Mouse (Mus musculus): ENCODE measurements around the gene Hist1h1t. TPM values are rescaled to one million over a fixed set of nuclear protein-coding genes. Genes with fewer than 3 reads are reported as not detected.
A peak's percentile ranks its signal among the peaks of the same experiment; 100 is the strongest.

Gene Hist1h1t
- polyA plus RNA-seq, 1 experiment from 2014 or later, result not detected

DNA sequence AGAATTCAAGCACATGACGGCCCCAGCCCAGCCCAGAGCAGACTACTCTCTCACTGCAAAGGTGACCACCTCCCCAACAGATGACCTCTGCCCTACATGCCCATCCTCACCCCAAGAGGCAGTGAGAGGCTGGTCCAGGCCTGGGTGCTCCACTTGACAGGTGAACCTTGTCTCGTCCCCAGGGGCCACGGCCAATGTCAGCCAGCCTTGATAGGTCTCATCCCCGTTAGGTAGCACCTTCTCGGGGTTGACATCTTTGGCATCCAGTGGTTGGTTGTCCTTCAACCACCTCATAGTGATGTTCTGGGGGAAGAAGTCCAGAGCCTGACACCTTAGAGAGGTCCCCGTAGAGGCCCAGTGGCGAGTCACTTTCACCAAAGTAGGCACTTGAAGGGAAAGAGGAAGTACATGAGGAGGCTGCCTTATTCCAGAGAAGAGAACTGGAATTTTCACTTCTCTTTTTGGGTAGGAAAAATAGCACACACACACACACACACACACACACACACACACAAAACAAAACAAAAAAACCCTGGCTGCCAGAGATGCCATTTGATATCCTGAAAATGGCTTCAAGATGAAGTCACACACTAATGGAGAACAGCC, 10.2 kb downstream of the Hist1h1t start:
- Histone ChIP-seq H3K4me2 (ENCODE audit: low read depth, low read length) (no peak overlapping the region), H3K9ac (ENCODE audit: low read depth, low read length) (no peak overlapping the region), H3K9me3 (replicated peaks; ENCODE audit: control insufficient read depth, low read length) (no peaks in the 10 kb centered on the region), H3K4me1 (ENCODE audit: control insufficient read depth, low read depth, low read length) (peaks cover 6% of the 10 kb centered on the region), H3K27ac (ENCODE audit: low read length) (no peak overlapping the region), H3K27me3 (ENCODE audit: control insufficient read depth, insufficient read depth, low read depth, low read length) (no peaks in the 10 kb centered on the region; the same call in 1 of the 2 replicates), H3K36me3 (ENCODE audit: control insufficient read depth, insufficient read depth) (no peaks in the 10 kb centered on the region), H3K4me3 (ENCODE audit: low read depth, low read length) (no peak overlapping the region)
- no peak for ATAC-seq (ENCODE audit: low read depth)
- WGBS (ENCODE audit: insufficient replicate concordance), result 61% methylated on average over 7 of the region's 7 CpGs

DNA sequence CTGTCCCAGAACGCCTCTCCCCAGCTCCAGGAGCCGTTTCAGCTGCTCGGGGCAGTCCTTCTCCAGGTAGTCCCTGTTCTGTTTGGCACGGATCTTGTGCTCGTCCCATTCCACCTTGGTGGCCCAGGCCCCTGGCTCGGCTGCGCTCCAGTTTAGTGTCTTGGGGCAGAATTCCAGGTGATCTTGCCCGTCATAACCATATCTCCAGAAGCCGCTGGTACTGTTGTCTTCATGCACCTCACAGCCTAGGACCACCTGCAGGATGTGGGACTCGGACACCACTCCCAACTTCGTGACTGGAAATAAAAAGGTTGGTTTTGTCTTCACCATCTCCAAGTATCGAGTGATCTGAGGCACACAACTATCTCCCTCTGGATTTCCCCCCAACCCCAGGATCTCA, 11.2 kb downstream of the Hist1h1t start:
- H3K4me1 ChIP-seq (ENCODE audit: control insufficient read depth, low read depth, low read length), result peaks cover 9% of the 10 kb centered on the region
- 76% methylated on average over 12 of the region's 12 CpGs for WGBS (ENCODE audit: insufficient replicate concordance)
- no peak overlapping the region for H3K4me3 ChIP-seq (ENCODE audit: low read depth, low read length)
- no peaks in the 10 kb centered on the region for H3K9me3 ChIP-seq (replicated peaks; ENCODE audit: control insufficient read depth, low read length)
- no peak overlapping the region for H3K9ac ChIP-seq (ENCODE audit: low read depth, low read length)
- H3K36me3 ChIP-seq (ENCODE audit: control insufficient read depth, insufficient read depth), result no peaks in the 10 kb centered on the region
- H3K27me3 ChIP-seq (ENCODE audit: control insufficient read depth, insufficient read depth, low read depth, low read length), result no peaks in the 10 kb centered on the region; the same call in 1 of the 2 replicates
- H3K4me2 ChIP-seq (ENCODE audit: low read depth, low read length), result no peak overlapping the region
- no peak overlapping the region for H3K27ac ChIP-seq (ENCODE audit: low read length)
- no peak for ATAC-seq (ENCODE audit: low read depth)

DNA sequence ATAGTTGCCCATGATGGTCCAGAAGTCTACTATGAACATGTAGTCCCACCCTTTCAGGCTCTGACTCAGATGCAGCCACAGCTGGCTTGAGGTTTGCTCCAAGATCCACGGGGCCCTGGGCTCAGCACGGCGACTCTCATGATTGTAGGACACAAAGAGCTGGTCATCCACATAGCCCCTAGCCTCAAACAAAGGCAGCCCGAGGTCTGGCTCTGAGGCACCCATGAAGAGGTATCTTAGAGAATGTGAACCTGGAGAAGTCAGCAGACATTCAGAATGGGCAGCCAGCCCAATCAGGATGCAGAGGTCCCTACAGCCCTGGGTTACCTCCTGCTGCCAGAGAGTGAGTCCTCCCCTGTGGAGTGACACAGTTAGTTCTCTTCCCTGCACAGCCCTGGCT, 12.4 kb downstream of the Hist1h1t start:
- H3K4me2 ChIP-seq (ENCODE audit: low read depth, low read length), result no peak overlapping the region
- H3K9me3 ChIP-seq (replicated peaks; ENCODE audit: control insufficient read depth, low read length), result no peaks in the 10 kb centered on the region
- 67% methylated on average over 4 of the region's 4 CpGs for WGBS (ENCODE audit: insufficient replicate concordance)
- no peaks in the 10 kb centered on the region for H3K36me3 ChIP-seq (ENCODE audit: control insufficient read depth, insufficient read depth)
- ATAC-seq (ENCODE audit: low read depth), result no peak
- no peak overlapping the region for H3K27ac ChIP-seq (ENCODE audit: low read length)
- no peaks in the 10 kb centered on the region; the same call in 1 of the 2 replicates for H3K27me3 ChIP-seq (ENCODE audit: control insufficient read depth, insufficient read depth, low read depth, low read length)
- no peak overlapping the region for H3K9ac ChIP-seq (ENCODE audit: low read depth, low read length)
- no peak overlapping the region for H3K4me3 ChIP-seq (ENCODE audit: low read depth, low read length)
- H3K4me1 ChIP-seq (ENCODE audit: control insufficient read depth, low read depth, low read length), result peaks cover 9% of the 10 kb centered on the region

- no peak for ATAC-seq (ENCODE audit: low read depth)
- H3K4me2 ChIP-seq (ENCODE audit: low read depth, low read length), result no peak overlapping the region
- H3K4me1 ChIP-seq (ENCODE audit: control insufficient read depth, low read depth, low read length), result peaks cover 9% of the 10 kb centered on the region
- 56% methylated on average over 4 of the region's 4 CpGs for WGBS (ENCODE audit: insufficient replicate concordance)
- H3K4me3 ChIP-seq (ENCODE audit: low read depth, low read length), result no peak overlapping the region
- no peaks in the 10 kb centered on the region; the same call in 1 of the 2 replicates for H3K27me3 ChIP-seq (ENCODE audit: control insufficient read depth, insufficient read depth, low read depth, low read length)
- H3K9ac ChIP-seq (ENCODE audit: low read depth, low read length), result no peak overlapping the region
- no peak overlapping the region for H3K27ac ChIP-seq (ENCODE audit: low read length)
- no peaks in the 10 kb centered on the region for H3K9me3 ChIP-seq (replicated peaks; ENCODE audit: control insufficient read depth, low read length)
- H3K36me3 ChIP-seq (ENCODE audit: control insufficient read depth, insufficient read depth), result no peaks in the 10 kb centered on the region
Measured at GRCm38 (mm10) chr13:23708654-23709053, 13.0 kb downstream of the Hist1h1t start.

DNA sequence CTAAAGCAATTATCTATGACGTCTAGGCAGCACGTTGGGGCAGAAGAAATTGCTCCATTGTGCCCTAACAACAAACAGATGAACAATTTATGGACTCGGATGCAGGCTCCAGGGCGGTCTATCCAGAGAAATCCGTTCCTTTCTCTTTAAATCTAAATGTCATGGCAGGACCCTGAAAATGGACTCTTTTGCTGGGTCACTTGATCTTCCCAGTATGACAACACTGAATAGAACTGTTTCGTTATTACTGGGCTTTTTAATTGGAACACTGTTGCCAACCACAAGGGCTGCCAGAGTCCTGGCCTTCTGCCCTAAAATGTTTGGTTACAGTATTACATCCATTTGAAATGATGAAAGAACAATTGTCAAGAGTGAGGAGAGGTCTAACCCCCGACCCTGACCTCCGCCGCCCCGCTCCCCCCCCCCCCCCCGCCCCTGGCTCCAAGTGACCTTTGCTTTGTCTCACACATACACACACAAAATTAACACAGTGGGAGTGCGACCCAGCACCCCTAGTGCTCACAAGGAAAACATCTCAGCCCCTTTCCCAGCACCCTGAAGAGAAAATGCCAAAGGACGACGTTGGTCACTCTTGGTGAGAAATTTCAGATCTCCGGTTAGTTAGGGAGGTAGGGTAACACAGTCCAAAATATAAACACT, 14.2 kb downstream of the Hist1h1t start:
- H3K9me3 ChIP-seq (replicated peaks; ENCODE audit: control insufficient read depth, low read length), result no peaks in the 10 kb centered on the region
- peak overlapping the region; percentile 54 for H3K4me3 ChIP-seq (ENCODE audit: low read depth, low read length)
- no peaks in the 10 kb centered on the region for H3K36me3 ChIP-seq (ENCODE audit: control insufficient read depth, insufficient read depth)
- H3K27me3 ChIP-seq (ENCODE audit: control insufficient read depth, insufficient read depth, low read depth, low read length), result no peaks in the 10 kb centered on the region; the same call in 1 of the 2 replicates
- H3K4me1 ChIP-seq (ENCODE audit: control insufficient read depth, low read depth, low read length), result peaks cover 9% of the 10 kb centered on the region
- peak overlapping the region; percentile 52 for H3K9ac ChIP-seq (ENCODE audit: low read depth, low read length)
- WGBS (ENCODE audit: insufficient replicate concordance), result 31% methylated on average over 14 of the region's 15 CpGs
- peak overlapping the region; percentile 55 for H3K27ac ChIP-seq (ENCODE audit: low read length)
- ATAC-seq (ENCODE audit: low read depth), result peak; percentile 19
- peak overlapping the region; percentile 50 for H3K4me2 ChIP-seq (ENCODE audit: low read depth, low read length)

- peak within 1 kb of the TSS; percentile 52 for H3K9ac ChIP-seq (ENCODE audit: low read depth, low read length)
- 2% methylated on average over 17 of the region's 17 CpGs for WGBS (ENCODE audit: insufficient replicate concordance)
- peak within 1 kb of the TSS; percentile 54 for H3K4me3 ChIP-seq (ENCODE audit: low read depth, low read length)
- peak; percentile 65 for ATAC-seq (ENCODE audit: low read depth)
- H3K36me3 ChIP-seq (ENCODE audit: control insufficient read depth, insufficient read depth), result no peaks in the 10 kb centered on the region
- peak within 1 kb of the TSS; percentile 55 for H3K27ac ChIP-seq (ENCODE audit: low read length)
- H3K27me3 ChIP-seq (ENCODE audit: control insufficient read depth, insufficient read depth, low read depth, low read length), result no peaks in the 10 kb centered on the region; the same call in 1 of the 2 replicates
- H3K4me2 ChIP-seq (ENCODE audit: low read depth, low read length), result peak within 1 kb of the TSS; percentile 50
- H3K4me1 ChIP-seq (ENCODE audit: control insufficient read depth, low read depth, low read length), result peaks cover 9% of the 10 kb centered on the region
- no peaks in the 10 kb centered on the region for H3K9me3 ChIP-seq (replicated peaks; ENCODE audit: control insufficient read depth, low read length)
Measured at GRCm38 (mm10) chr13:23710374-23711089, 14.9 kb downstream of the Hist1h1t start, which contains the start of gene Hfe. TSS of gene Hfe (minus strand) at chr13:23710854.

GRCm38 (mm10) chr13:23716261-23717042, 20.8 kb downstream of the Hist1h1t start:
- Histone ChIP-seq H3K4me1 (ENCODE audit: control insufficient read depth, low read depth, low read length) (peaks cover under 1% of the 10 kb centered on the region; the same call in 1 of the 2 replicates), H3K36me3 (ENCODE audit: control insufficient read depth, insufficient read depth) (no peaks in the 10 kb centered on the region), H3K4me3 (ENCODE audit: low read depth, low read length) (no peak overlapping the region), H3K9ac (ENCODE audit: low read depth, low read length) (no peak overlapping the region), H3K4me2 (ENCODE audit: low read depth, low read length) (no peak overlapping the region), H3K27ac (ENCODE audit: low read length) (no peak overlapping the region), H3K9me3 (replicated peaks; ENCODE audit: control insufficient read depth, low read length) (no peaks in the 10 kb centered on the region), H3K27me3 (ENCODE audit: control insufficient read depth, insufficient read depth, low read depth, low read length) (no peaks in the 10 kb centered on the region)
- 23% methylated on average over 5 of the region's 5 CpGs for WGBS (ENCODE audit: insufficient replicate concordance)
- ATAC-seq (ENCODE audit: low read depth), result no peak

DNA sequence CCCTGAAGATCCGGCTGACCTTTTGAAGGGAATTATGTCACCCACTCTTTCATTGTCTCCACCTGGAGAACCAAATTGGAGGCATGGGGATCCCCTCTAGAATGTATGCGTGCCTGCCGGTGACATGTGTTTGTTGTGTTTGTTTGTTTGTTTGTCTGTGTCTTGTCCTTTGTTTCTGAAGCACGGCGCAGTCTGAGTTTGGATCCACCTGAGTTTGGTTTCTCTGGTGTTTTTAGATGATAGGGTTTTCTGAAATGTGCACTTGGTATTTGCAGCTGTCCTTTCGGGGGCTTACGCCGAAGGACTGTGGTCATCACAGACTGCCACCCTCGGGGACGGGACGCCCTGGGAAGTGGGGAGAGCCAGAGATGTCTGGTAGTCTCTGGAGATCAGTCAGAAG, 21.6 kb downstream of the Hist1h1t start:
- no peaks in the 10 kb centered on the region for H3K9me3 ChIP-seq (replicated peaks; ENCODE audit: control insufficient read depth, low read length)
- no peak overlapping the region for H3K9ac ChIP-seq (ENCODE audit: low read depth, low read length)
- H3K4me2 ChIP-seq (ENCODE audit: low read depth, low read length), result no peak overlapping the region
- no peaks in the 10 kb centered on the region for H3K36me3 ChIP-seq (ENCODE audit: control insufficient read depth, insufficient read depth)
- 46% methylated on average over 11 of the region's 11 CpGs for WGBS (ENCODE audit: insufficient replicate concordance)
- no peaks in the 10 kb centered on the region for H3K27me3 ChIP-seq (ENCODE audit: control insufficient read depth, insufficient read depth, low read depth, low read length)
- no peaks in the 10 kb centered on the region for H3K4me1 ChIP-seq (ENCODE audit: control insufficient read depth, low read depth, low read length)
- no peak overlapping the region for H3K27ac ChIP-seq (ENCODE audit: low read length)
- ATAC-seq (ENCODE audit: low read depth), result no peak
- no peak overlapping the region for H3K4me3 ChIP-seq (ENCODE audit: low read depth, low read length)

All from liver, embryonic 16.5 days (tissue).